Mouse (Mus musculus) MEL (cell line): ENCODE results near the gene Slain1. TPM values are rescaled to one million over a fixed set of nuclear protein-coding genes. Genes with fewer than 3 reads are reported as not detected.

Experiments
- DNase-seq: peaks from one replicate; pipeline ENCODE4 v3.0.0; 2011; ENCODE audit warnings: low read depth, low spot score
- H3K27ac ChIP-seq: 2 replicates; pipeline ENCODE4 v1.5.1; 2012; ENCODE audit warnings: low read depth, mild to moderate bottlenecking, control low read depth, low read length, moderate library complexity; ENCODE audit not compliant: control insufficient read depth
- H3K27me3 ChIP-seq, 2 experiments: fragments of 150-350 bp in 1 of 2; sonication (generic) in 1 of 2; 2 replicates each; pipeline ENCODE4 v1.6.1; 2012; ENCODE audit warnings: low read length in 2 of 2, mild to moderate bottlenecking in 2 of 2, improper control_type of control experiment in 1 of 2, moderate library complexity in 1 of 2; ENCODE audit not compliant: insufficient read depth in 2 of 2, control insufficient read depth in 1 of 2
- H3K36me3 ChIP-seq, 2 experiments: 2 replicates each; pipeline ENCODE4 v1.6.1; 2012 to 2014; ENCODE audit warnings: low read length in 2 of 2, improper control_type of control experiment in 1 of 2, inconsistent platforms in 1 of 2, mild to moderate bottlenecking in 1 of 2; ENCODE audit not compliant: insufficient read depth in 2 of 2, control insufficient read depth in 1 of 2
- H3K4me1 ChIP-seq, 2 experiments: fragments of 150-350 bp in 1 of 2; sonication (generic) in 1 of 2; 2 replicates each; pipeline ENCODE4 v1.6.1; 2012; ENCODE audit warnings: low read length in 2 of 2, improper control_type of control experiment in 1 of 2, mild to moderate bottlenecking in 1 of 2; ENCODE audit not compliant: insufficient read depth in 2 of 2, control insufficient read depth in 1 of 2
- H3K4me3 ChIP-seq, 2 experiments: fragments of 150-350 bp in 1 of 2; sonication (generic) in 1 of 2; 2 replicates each; pipeline ENCODE4 v1.5.1; 2012; ENCODE audit warnings: low read depth in 2 of 2, low read length in 2 of 2, mild to moderate bottlenecking in 2 of 2, moderate library complexity in 2 of 2, control low read depth in 1 of 2, improper control_type of control experiment in 1 of 2; ENCODE audit not compliant: control insufficient read depth in 1 of 2, insufficient read depth in 1 of 2
- H3K79me2 ChIP-seq: 2 replicates; pipeline ENCODE4 v1.6.1; 2012; ENCODE audit warnings: mild to moderate bottlenecking, low read length, moderate library complexity; ENCODE audit not compliant: control insufficient read depth, poor library complexity, insufficient read depth
- H3K9ac ChIP-seq: 2 replicates; pipeline ENCODE4 v1.6.1; 2012; ENCODE audit warnings: low read depth, mild to moderate bottlenecking, control low read depth, low read length, moderate library complexity; ENCODE audit not compliant: control insufficient read depth, poor library complexity, severe bottlenecking
- H3K9me3 ChIP-seq: fragments of 150-350 bp; sonication (generic); replicated peaks from 2 replicates; pipeline ENCODE4 v1.6.1; 2012; ENCODE audit warnings: mild to moderate bottlenecking, low read length, improper control_type of control experiment, moderate library complexity; ENCODE audit not compliant: insufficient read depth
- CTCF ChIP-seq, 3 experiments: IDR thresholded peaks in 2 of 3; conservative IDR thresholded peaks in 1 of 3; 2 replicates each; pipeline ENCODE4 v1.5.1; 2011 to 2012; ENCODE audit warnings: low read length in 3 of 3, low read depth in 2 of 3, mild to moderate bottlenecking in 2 of 3, improper control_type of control experiment in 1 of 3, inconsistent platforms in 1 of 3, mixed read lengths in 1 of 3, moderate library complexity in 1 of 3; ENCODE audit not compliant: control insufficient read depth in 1 of 3, insufficient read depth in 1 of 3, poor library complexity in 1 of 3, severe bottlenecking in 1 of 3
- JUND ChIP-seq: IDR thresholded peaks from 2 replicates; pipeline ENCODE4 v1.6.1; 2011; ENCODE audit warnings: low read depth, mild to moderate bottlenecking, improper control_type of control experiment, low read length
- MAX ChIP-seq: IDR thresholded peaks from 2 replicates; pipeline ENCODE4 v1.6.1; 2011; ENCODE audit warnings: low read length, improper control_type of control experiment
- MEF2A ChIP-seq: IDR thresholded peaks from 2 replicates; pipeline ENCODE4 v1.6.1; 2014; ENCODE audit warnings: low read depth, mild to moderate bottlenecking, inconsistent platforms, low read length, improper control_type of control experiment; ENCODE audit not compliant: poor library complexity, insufficient replicate concordance, severe bottlenecking; ENCODE audit errors: extremely low read depth
- UBTF ChIP-seq: IDR thresholded peaks from 2 replicates; pipeline ENCODE4 v1.6.1; 2012; ENCODE audit warnings: low read depth, mild to moderate bottlenecking, inconsistent platforms, low read length, improper control_type of control experiment, moderate library complexity, borderline replicate concordance; ENCODE audit not compliant: insufficient read depth
- polyA plus RNA-seq, 2 experiments: library from polyadenylated mRNA; stranded (reverse) in 1 of 2; unstranded in 1 of 2; fragments of >175 nt in 1 of 2; fragments of >200 nt in 1 of 2; gene quantifications; 2 replicates each; pipeline versions ENCODE4 v1.2.1 to v1.2.4; 2012; ENCODE audit warnings: low replicate concordance in 2 of 2, low read depth in 1 of 2; ENCODE audit not compliant: insufficient read length in 2 of 2, insufficient read depth in 1 of 2, missing spikeins in 1 of 2
- total RNA-seq: library from RNA; depleted of rRNA; stranded (reverse); fragments of 300-350 nt; gene quantifications from 2 replicates; pipeline ENCODE4 v1.2.3, GENCODE M21; 2012; rRNA removed

The Slain1 gene
- total and polyA plus RNA-seq, 3 experiments = not detected

DNA sequence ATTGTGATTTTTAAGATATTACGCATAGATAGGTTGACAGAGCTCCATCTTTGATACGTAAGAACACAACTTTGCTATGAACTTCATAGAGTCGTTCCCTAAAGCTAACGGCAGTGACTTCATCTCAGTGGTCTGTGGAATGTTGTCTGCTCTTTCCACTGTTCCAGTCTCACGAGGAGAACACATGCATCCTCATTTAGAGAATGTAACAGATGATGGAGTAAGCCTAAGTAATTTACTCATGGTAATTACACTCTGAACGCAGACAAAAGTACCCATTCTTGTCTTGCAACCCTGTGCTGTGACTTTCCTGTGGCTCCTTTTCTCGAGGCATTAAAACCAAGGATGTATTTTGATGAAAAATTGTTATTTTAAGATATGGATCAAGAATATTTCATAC lies 104.0 kb downstream of the Slain1 start:
- Histone ChIP-seq H3K36me3 (no peaks in the 10 kb centered on the region), H3K9ac (no peak overlapping the region), H3K27ac (no peak overlapping the region), H3K9me3 (no peaks in the 10 kb centered on the region)
- no peak for TF ChIP-seq JUND
- no peak for TF ChIP-seq MAX
- no peak for TF ChIP-seq MEF2A
- no peak for TF ChIP-seq UBTF
- TF ChIP-seq, all 39 proteins: peak for 0
- Histone ChIP-seq H3K27me3 (no peaks in the 10 kb centered on the region), H3K4me3 (no peak overlapping the region), H3K4me1 (no peaks in the 10 kb centered on the region), H3K79me2 (no peaks in the 10 kb centered on the region)
- DNase-seq = no peak

DNA sequence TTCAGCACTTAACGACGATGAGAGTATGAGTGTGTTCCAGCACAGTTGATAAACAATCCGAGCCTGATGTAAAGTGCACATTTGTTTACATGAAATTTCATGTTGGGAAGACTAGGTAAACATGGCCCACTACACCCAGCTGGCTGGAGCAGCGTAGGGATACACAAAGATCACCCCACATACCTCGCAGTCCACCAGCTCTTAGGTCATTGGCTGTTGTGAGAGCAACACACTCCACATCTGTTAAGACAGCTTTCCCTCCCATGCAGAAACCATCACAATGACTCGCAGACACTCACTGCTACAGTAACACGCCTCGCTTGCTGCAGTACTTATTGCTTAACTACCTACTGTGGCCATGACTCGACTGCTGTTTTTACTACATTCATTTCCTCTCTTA lies 104.4 kb downstream of the Slain1 start:
- Histone ChIP-seq H3K79me2 (no peaks in the 10 kb centered on the region), H3K9me3 (no peaks in the 10 kb centered on the region), H3K4me3 (no peak overlapping the region), H3K36me3 (no peaks in the 10 kb centered on the region), H3K27ac (no peak overlapping the region), H3K27me3 (no peaks in the 10 kb centered on the region), H3K9ac (no peak overlapping the region), H3K4me1 (no peaks in the 10 kb centered on the region)
- DNase-seq = no peak
- TF ChIP-seq CTCF (IDR thresholded peaks at IDR 0.05 in 2 of 3, conservative IDR thresholded peaks at IDR 0.05 in 1 of 3; ENCODE audit: control insufficient read depth in 1 of 3, insufficient read depth in 1 of 3, low read depth in 2 of 3, low read length in 3 of 3, poor library complexity in 1 of 3, severe bottlenecking in 1 of 3) = no peak

Other genes with a start within 250 kb of the Slain1 start
- not detected in 2 replicates for gene Scel, start 136.9 kb upstream of the Slain1 start, total RNA-seq
- not detected for gene Scel, start 136.9 kb upstream of the Slain1 start, polyA plus RNA-seq
- not detected in 2 replicates for gene Ednrb, start 194.2 kb downstream of the Slain1 start, total RNA-seq
- not detected for gene Ednrb, start 194.2 kb downstream of the Slain1 start, polyA plus RNA-seq